Mouse (Mus musculus): ENCODE measurements around the gene Lrrc49.

Gene Lrrc49

GRCm38 (mm10) chr9:60674780-60675179 is 13.2 kb downstream of the Lrrc49 start:
- DNase-seq (ENCODE audit: low spot score in 2 of 2) = no peak

GRCm38 (mm10) chr9:60672568-60672967 is 15.4 kb downstream of the Lrrc49 start:
- DNase-seq (ENCODE audit: low spot score in 2 of 2) = no peak

GRCm38 (mm10) chr9:60668886-60669285 is 19.1 kb downstream of the Lrrc49 start:
- DNase-seq (ENCODE audit: low spot score in 2 of 2) = no peak

- DNase-seq (ENCODE audit: low spot score in 2 of 2) = no peak
These were observed 22.4 kb downstream of the Lrrc49 start for GRCm38 (mm10) chr9:60665535-60665934.

GRCm38 (mm10) chr9:60664866-60665265 is 23.1 kb downstream of the Lrrc49 start:
- DNase-seq (ENCODE audit: low spot score in 2 of 2) = no peak

- no peak for DNase-seq (ENCODE audit: low spot score in 2 of 2)
These were observed 23.6 kb downstream of the Lrrc49 start for GRCm38 (mm10) chr9:60664385-60664784.

GRCm38 (mm10) chr9:60662936-60663335 is 25.0 kb downstream of the Lrrc49 start:
- DNase-seq (ENCODE audit: low spot score in 2 of 2) = no peak

- no peak for DNase-seq (ENCODE audit: low spot score in 2 of 2)
These were observed 34.4 kb downstream of the Lrrc49 start for GRCm38 (mm10) chr9:60653582-60653981.

GRCm38 (mm10) chr9:60653137-60653536 is 34.8 kb downstream of the Lrrc49 start:
- no peak for DNase-seq (ENCODE audit: low spot score in 2 of 2)

- DNase-seq (ENCODE audit: low spot score in 2 of 2) = no peak
These were observed 37.7 kb downstream of the Lrrc49 start for GRCm38 (mm10) chr9:60650277-60650676.

GRCm38 (mm10) chr9:60648981-60649975 is 38.7 kb downstream of the Lrrc49 start:
- no peak for DNase-seq (ENCODE audit: low spot score in 2 of 2)

GRCm38 (mm10) chr9:60633601-60634000 is 54.4 kb downstream of the Lrrc49 start:
- no peak for DNase-seq (ENCODE audit: low spot score in 2 of 2)

- no peak for DNase-seq (ENCODE audit: low spot score in 2 of 2)
These were observed 61.6 kb downstream of the Lrrc49 start for GRCm38 (mm10) chr9:60626311-60626791.

GRCm38 (mm10) chr9:60625895-60626294 is 62.1 kb downstream of the Lrrc49 start:
- no peak for DNase-seq (ENCODE audit: low spot score in 2 of 2)

GRCm38 (mm10) chr9:60616946-60617345 is 71.0 kb downstream of the Lrrc49 start:
- DNase-seq (ENCODE audit: low spot score in 2 of 2) = no peak

GRCm38 (mm10) chr9:60616359-60616758 is 71.6 kb downstream of the Lrrc49 start:
- no peak for DNase-seq (ENCODE audit: low spot score in 2 of 2)

- no peak for DNase-seq (ENCODE audit: low spot score in 2 of 2)
These were observed 75.7 kb downstream of the Lrrc49 start for GRCm38 (mm10) chr9:60612260-60612659.

GRCm38 (mm10) chr9:60610194-60610593 is 77.8 kb downstream of the Lrrc49 start:
- no peak for DNase-seq (ENCODE audit: low spot score in 2 of 2)

GRCm38 (mm10) chr9:60608857-60609256 is 79.1 kb downstream of the Lrrc49 start:
- no peak for DNase-seq (ENCODE audit: low spot score in 2 of 2)

- no peak for DNase-seq (ENCODE audit: low spot score in 2 of 2)
These were observed 79.9 kb downstream of the Lrrc49 start for GRCm38 (mm10) chr9:60608086-60608485.

GRCm38 (mm10) chr9:60604971-60605370 is 83.0 kb downstream of the Lrrc49 start:
- no peak for DNase-seq (ENCODE audit: low spot score in 2 of 2)

GRCm38 (mm10) chr9:60601936-60602335 is 86.0 kb downstream of the Lrrc49 start:
- DNase-seq (ENCODE audit: low spot score in 2 of 2) = no peak

GRCm38 (mm10) chr9:60600273-60600672 is 87.7 kb downstream of the Lrrc49 start:
- no peak for DNase-seq (ENCODE audit: low spot score in 2 of 2)

All from natural killer cell, adult 2 months (primary cell).